8 mouse cellular contexts compared by ENCODE assay signal in the genomic region with DNA sequence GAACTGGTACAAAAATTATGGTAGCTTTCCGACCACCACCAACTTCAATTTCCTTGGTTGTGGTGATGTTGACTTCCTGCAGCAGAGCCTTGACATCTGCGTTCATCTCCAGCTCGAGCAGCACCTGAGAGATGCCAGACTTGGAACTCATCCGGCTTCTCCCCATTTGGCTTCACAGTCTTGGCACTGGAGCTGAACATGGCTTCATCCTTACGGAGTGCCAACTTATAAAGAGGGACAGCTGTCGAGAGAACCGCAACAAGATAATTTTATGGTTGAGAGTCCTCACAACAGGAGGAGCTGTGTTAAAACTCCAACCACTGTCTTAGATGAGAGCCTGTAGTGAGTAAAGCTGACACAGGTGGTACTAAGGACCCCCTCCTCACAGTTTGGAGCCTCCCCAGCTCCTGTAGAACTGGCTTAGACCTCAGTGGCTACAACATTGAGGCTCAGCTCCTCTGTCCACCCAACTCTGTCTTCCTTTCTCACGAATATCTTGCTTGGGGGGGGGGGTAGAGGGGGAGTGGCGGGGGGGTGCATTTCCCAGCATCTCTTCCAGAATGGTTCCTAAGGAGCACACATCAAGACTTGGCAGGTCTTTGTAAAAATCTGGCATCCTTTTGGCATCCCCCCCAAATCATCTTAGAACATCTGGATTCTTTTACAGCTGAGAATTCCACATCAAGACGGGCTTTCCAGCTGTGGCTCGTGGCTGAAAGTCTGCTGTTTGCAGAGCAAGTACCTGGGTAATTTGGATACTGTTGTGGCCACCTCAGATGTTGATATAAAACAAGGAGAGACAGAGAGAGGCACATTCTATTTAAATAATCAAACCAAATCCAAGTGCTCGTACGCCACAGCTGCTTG. TPM values are rescaled to one million over a fixed set of nuclear protein-coding genes. Genes with fewer than 3 reads are reported as not detected.
DNase-seq lines count a peak whose midpoint lies in the region; ATAC-seq and TF ChIP-seq lines count a peak whose summit lies in the region.
"Not testable (repeated sequence)": the region's sequence is repeated elsewhere in the genome, so short reads cannot be mapped to it uniquely, and the experiment has no call there.

No protein-coding gene starts in this region.

- H3K36me3 ChIP-seq in embryonic facial prominence, embryonic 10.5 days (replicated peaks); hindbrain, embryonic 13.5 days; neural tube, embryonic 14.5 days (ENCODE audit: control insufficient read depth, insufficient read depth, low read length); thymus, adult 2 months (ENCODE audit: control insufficient read depth, insufficient read depth, low read length): not testable (repeated sequence)

- H3K9me3 ChIP-seq in embryonic facial prominence, embryonic 10.5 days; hindbrain, embryonic 13.5 days; neural tube, embryonic 14.5 days (ENCODE audit: control insufficient read depth, low read length): not testable (repeated sequence)

- H3K4me3 ChIP-seq in embryonic facial prominence, embryonic 10.5 days; hindbrain, embryonic 13.5 days; neural tube, embryonic 14.5 days (ENCODE audit: low read depth, low read length); thymus, adult 2 months (ENCODE audit: control insufficient read depth, insufficient read depth, low read length): not testable (repeated sequence)

- WGBS in embryonic facial prominence, embryonic 10.5 days = 82% methylated on average over 10 of the region's 13 CpGs
- WGBS in hindbrain, embryonic 13.5 days = 82% methylated on average over 10 of the region's 13 CpGs
- 83% methylated on average over 9 of the region's 13 CpGs for WGBS in neural tube, embryonic 14.5 days
- WGBS in thymus, adult 2 months = 87% methylated on average over 11 of the region's 13 CpGs

- H3K27me3 ChIP-seq in embryonic facial prominence, embryonic 10.5 days (replicated peaks; ENCODE audit: low read depth, poor library complexity, severe bottlenecking); hindbrain, embryonic 13.5 days; neural tube, embryonic 14.5 days (ENCODE audit: control insufficient read depth, insufficient read depth, low read length); thymus, adult 2 months (ENCODE audit: control insufficient read depth, insufficient read depth, low read length): not testable (repeated sequence)

- not testable (repeated sequence) for TF ChIP-seq POLR2A in thymus, adult 2 months (IDR thresholded peaks at IDR 0.05; ENCODE audit: control insufficient read depth, extremely low read depth, insufficient read depth, low read length, poor library complexity)

- H3K4me1 ChIP-seq in embryonic facial prominence, embryonic 10.5 days; hindbrain, embryonic 13.5 days (replicated peaks); neural tube, embryonic 14.5 days (ENCODE audit: control insufficient read depth, insufficient read depth, low read length); thymus, adult 2 months (replicated peaks; ENCODE audit: control insufficient read depth, insufficient read depth, low read length): not testable (repeated sequence)

- H3K27ac ChIP-seq in embryonic facial prominence, embryonic 10.5 days (replicated peaks); hindbrain, embryonic 13.5 days; neural tube, embryonic 14.5 days (ENCODE audit: low read depth, low read length); thymus, adult 2 months (ENCODE audit: control insufficient read depth, insufficient read depth, low read length): not testable (repeated sequence)

- H3K9ac ChIP-seq in hindbrain, embryonic 13.5 days; neural tube, embryonic 14.5 days (replicated peaks; ENCODE audit: low read depth, low read length): not testable (repeated sequence)

- peak; percentile 84 for ATAC-seq in hindbrain, embryonic 13.5 days (ENCODE audit: low FRiP score)
- peak; percentile 73 for ATAC-seq in neural tube, embryonic 14.5 days (ENCODE audit: low read depth)

- DNase-seq in adipocyte (ENCODE audit: low spot score) = peak; percentile 3
- peak; percentile 7 for DNase-seq in embryonic facial prominence, embryonic 10.5 days (ENCODE audit: low spot score)
- peak; percentile 67 for DNase-seq in gastrocnemius, postnatal 25 days
- DNase-seq in layer of hippocampus, adult 9-11 months = peak; percentile 61
- peak; percentile 38 to 61 for DNase-seq in lung, adult 18-20 months
- DNase-seq in thymus, adult 2 months = peak; percentile 41

- not testable (repeated sequence) for H3K4me2 ChIP-seq in hindbrain, embryonic 13.5 days; neural tube, embryonic 14.5 days (ENCODE audit: low read depth, low read length)

- not testable (repeated sequence) for TF ChIP-seq CTCF in thymus, adult 2 months (IDR thresholded peaks at IDR 0.05; ENCODE audit: borderline replicate concordance, control insufficient read depth, extremely low read depth, insufficient read depth, low read length, poor library complexity)

RNA-seq across cellular contexts. Expression of gene Gm21119, which starts 17.6 kb away (rescaled TPM):
- polyA plus RNA-seq in embryonic facial prominence, embryonic 10.5 days (2016; fragmentation: Nextera tagmentation; extraction: Ambion mirVana) = 0.12 TPM in 1 of 2 replicates, not detected in the other
- under 1 TPM; 0.29 to 0.36 TPM for total RNA-seq in gastrocnemius, postnatal 25 days (2021)
- 0.08 and 0.09 TPM in 2 replicates for polyA plus RNA-seq in hindbrain, embryonic 13.5 days (2015; fragmentation: Nextera tagmentation; extraction: Ambion mirVana)
- 0.33 TPM in 1 of 2 replicates, not detected in the other for polyA plus RNA-seq in neural tube, embryonic 14.5 days (2014; fragmentation: Nextera tagmentation; extraction: Ambion mirVana)
- 0.04 TPM in 1 of 2 replicates, not detected in the other for polyA plus RNA-seq in thymus, adult 2 months (2012; rRNA removed)

Comparison
In these comparisons a context has a peak if more than half of its experiments do, and no peak if none do; other contexts are left out.
1. DNase-seq: peak in every context shown above with its lines; median percentile 67 in gastrocnemius, postnatal 25 days; 61 in layer of hippocampus, adult 9-11 months; 50 in lung, adult 18-20 months; 41 in thymus, adult 2 months; 7 in embryonic facial prominence, embryonic 10.5 days; 3 in adipocyte.